Mouse (Mus musculus): ENCODE data around the gene Hacl1. TPM values are rescaled to one million over a fixed set of nuclear protein-coding genes. Genes with fewer than 3 reads are reported as not detected.
A peak's percentile ranks its signal among the peaks of the same experiment; 100 is the strongest.

The Hacl1 gene
- polyA plus RNA-seq, 1 experiment: 19.6 TPM

GRCm38 (mm10) chr14:31652624-31653023, 11.5 kb upstream of the Hacl1 start:
- WGBS: 90% methylated on average over 1 of the region's 1 CpGs
- no peak overlapping the region for H3K4me3 ChIP-seq (replicated peaks; ENCODE audit: control insufficient read depth, low read depth, low read length)
- H3K4me1 ChIP-seq (ENCODE audit: control insufficient read depth, insufficient read depth, low read length): no peaks in the 10 kb centered on the region; the same call in 1 of the 2 replicates
- H3K27ac ChIP-seq (ENCODE audit: control insufficient read depth, insufficient read depth, low read depth, low read length, poor library complexity): no peak overlapping the region
- no peak for TF ChIP-seq CTCF (IDR thresholded peaks at IDR 0.05; ENCODE audit: control insufficient read depth, insufficient read depth, low read length)
- no peak for TF ChIP-seq POLR2A (IDR thresholded peaks at IDR 0.05; ENCODE audit: borderline replicate concordance, control insufficient read depth, low read depth, low read length)

GRCm38 (mm10) chr14:31652106-31652505, 11.0 kb upstream of the Hacl1 start:
- WGBS: 69% methylated on average over 5 of the region's 5 CpGs
- no peak overlapping the region for H3K4me3 ChIP-seq (replicated peaks; ENCODE audit: control insufficient read depth, low read depth, low read length)
- no peak overlapping the region for H3K27ac ChIP-seq (ENCODE audit: control insufficient read depth, insufficient read depth, low read depth, low read length, poor library complexity)
- H3K4me1 ChIP-seq (ENCODE audit: control insufficient read depth, insufficient read depth, low read length): no peaks in the 10 kb centered on the region; the same call in 1 of the 2 replicates
- TF ChIP-seq CTCF (IDR thresholded peaks at IDR 0.05; ENCODE audit: control insufficient read depth, insufficient read depth, low read length) (no peak), POLR2A (IDR thresholded peaks at IDR 0.05; ENCODE audit: borderline replicate concordance, control insufficient read depth, low read depth, low read length) (no peak)

GRCm38 (mm10) chr14:31651206-31651605, 10.1 kb upstream of the Hacl1 start:
- WGBS: 83% methylated on average over 7 of the region's 7 CpGs
- Histone ChIP-seq H3K4me3 (replicated peaks; ENCODE audit: control insufficient read depth, low read depth, low read length) (no peak overlapping the region), H3K27ac (ENCODE audit: control insufficient read depth, insufficient read depth, low read depth, low read length, poor library complexity) (no peak overlapping the region), H3K4me1 (ENCODE audit: control insufficient read depth, insufficient read depth, low read length) (no peaks in the 10 kb centered on the region; the same call in 1 of the 2 replicates)
- TF ChIP-seq POLR2A (IDR thresholded peaks at IDR 0.05; ENCODE audit: borderline replicate concordance, control insufficient read depth, low read depth, low read length) (no peak), CTCF (IDR thresholded peaks at IDR 0.05; ENCODE audit: control insufficient read depth, insufficient read depth, low read length) (no peak)

- no peak overlapping the region for H3K27ac ChIP-seq (ENCODE audit: control insufficient read depth, insufficient read depth, low read depth, low read length, poor library complexity)
- no peak overlapping the region for H3K4me3 ChIP-seq (replicated peaks; ENCODE audit: control insufficient read depth, low read depth, low read length)
- TF ChIP-seq POLR2A (IDR thresholded peaks at IDR 0.05; ENCODE audit: borderline replicate concordance, control insufficient read depth, low read depth, low read length) (no peak), CTCF (IDR thresholded peaks at IDR 0.05; ENCODE audit: control insufficient read depth, insufficient read depth, low read length) (no peak)
- WGBS: 90% methylated on average over 3 of the region's 3 CpGs
- H3K4me1 ChIP-seq (ENCODE audit: control insufficient read depth, insufficient read depth, low read length): no peaks in the 10 kb centered on the region; the same call in 1 of the 2 replicates
Measured at GRCm38 (mm10) chr14:31650347-31650746, 9.3 kb upstream of the Hacl1 start.

GRCm38 (mm10) chr14:31647991-31648390, 6.9 kb upstream of the Hacl1 start:
- Histone ChIP-seq H3K27ac (ENCODE audit: control insufficient read depth, insufficient read depth, low read depth, low read length, poor library complexity) (no peak overlapping the region), H3K4me3 (replicated peaks; ENCODE audit: control insufficient read depth, low read depth, low read length) (no peak overlapping the region), H3K4me1 (ENCODE audit: control insufficient read depth, insufficient read depth, low read length) (no peaks in the 10 kb centered on the region; the same call in 1 of the 2 replicates)
- TF ChIP-seq CTCF (IDR thresholded peaks at IDR 0.05; ENCODE audit: control insufficient read depth, insufficient read depth, low read length) (no peak), POLR2A (IDR thresholded peaks at IDR 0.05; ENCODE audit: borderline replicate concordance, control insufficient read depth, low read depth, low read length) (no peak)
- 84% methylated on average over 10 of the region's 10 CpGs for WGBS

DNA sequence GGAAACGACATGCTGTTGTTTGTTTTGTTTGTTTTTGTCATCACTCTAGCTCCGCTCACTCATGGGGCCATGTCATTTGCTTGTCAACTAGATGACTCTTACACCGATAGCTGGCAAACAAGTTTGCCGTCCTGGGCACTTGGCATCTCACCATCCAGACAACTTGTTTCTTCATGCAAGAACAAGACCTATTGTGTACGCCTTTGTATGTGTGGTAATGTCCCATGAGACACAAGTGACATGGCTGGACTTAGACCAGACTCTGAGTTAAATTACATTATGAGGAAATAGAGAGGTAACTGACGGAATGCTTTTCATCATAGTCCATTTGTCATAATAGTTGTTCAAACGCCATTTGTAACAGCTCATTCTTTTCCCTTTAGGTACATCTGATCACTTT, 4.8 kb upstream of the Hacl1 start:
- Histone ChIP-seq H3K4me1 (ENCODE audit: control insufficient read depth, insufficient read depth, low read length) (no peaks in the 10 kb centered on the region; the same call in 1 of the 2 replicates), H3K4me3 (replicated peaks; ENCODE audit: control insufficient read depth, low read depth, low read length) (no peak overlapping the region), H3K27ac (ENCODE audit: control insufficient read depth, insufficient read depth, low read depth, low read length, poor library complexity) (no peak overlapping the region)
- no peak for TF ChIP-seq POLR2A (IDR thresholded peaks at IDR 0.05; ENCODE audit: borderline replicate concordance, control insufficient read depth, low read depth, low read length)
- TF ChIP-seq CTCF (IDR thresholded peaks at IDR 0.05; ENCODE audit: control insufficient read depth, insufficient read depth, low read length): no peak
- 84% methylated on average over 7 of the region's 7 CpGs for WGBS

GRCm38 (mm10) chr14:31644931-31645547, 4.0 kb upstream of the Hacl1 start:
- H3K27ac ChIP-seq (ENCODE audit: control insufficient read depth, insufficient read depth, low read depth, low read length, poor library complexity): no peak overlapping the region
- TF ChIP-seq CTCF (IDR thresholded peaks at IDR 0.05; ENCODE audit: control insufficient read depth, insufficient read depth, low read length) (peak; percentile 41; the same call in 1 of the 2 replicates), POLR2A (IDR thresholded peaks at IDR 0.05; ENCODE audit: borderline replicate concordance, control insufficient read depth, low read depth, low read length) (no peak)
- 59% methylated on average over 3 of the region's 3 CpGs for WGBS
- no peak overlapping the region for H3K4me3 ChIP-seq (replicated peaks; ENCODE audit: control insufficient read depth, low read depth, low read length)
- no peaks in the 10 kb centered on the region; the same call in 1 of the 2 replicates for H3K4me1 ChIP-seq (ENCODE audit: control insufficient read depth, insufficient read depth, low read length)

- H3K4me3 ChIP-seq (replicated peaks; ENCODE audit: control insufficient read depth, low read depth, low read length): no peak overlapping the region
- H3K27ac ChIP-seq (ENCODE audit: control insufficient read depth, insufficient read depth, low read depth, low read length, poor library complexity): no peak overlapping the region
- H3K4me1 ChIP-seq (ENCODE audit: control insufficient read depth, insufficient read depth, low read length): no peaks in the 10 kb centered on the region; the same call in 1 of the 2 replicates
- WGBS: 62% methylated on average over 5 of the region's 5 CpGs
- no peak for TF ChIP-seq POLR2A (IDR thresholded peaks at IDR 0.05; ENCODE audit: borderline replicate concordance, control insufficient read depth, low read depth, low read length)
- no peak for TF ChIP-seq CTCF (IDR thresholded peaks at IDR 0.05; ENCODE audit: control insufficient read depth, insufficient read depth, low read length)
Measured at GRCm38 (mm10) chr14:31644183-31644830, 3.2 kb upstream of the Hacl1 start.
